In genomic region chr5:25153996-25154395, GRCm38 (mm10) we compare ENCODE assay signal across 20 mouse cellular contexts. TPM values are rescaled to one million over a fixed set of nuclear protein-coding genes. Genes with fewer than 3 reads are reported as not detected.
DNase-seq lines count a peak whose midpoint lies in the region; ATAC-seq and TF ChIP-seq lines count a peak whose summit lies in the region.
"Had no signal": no experiment of that assay in that cellular context is flagged by ENCODE, and none has a peak within 500 bp of the region (broad histone marks: within the 10 kb centered on the region; RNA-seq: fewer than 3 reads in every experiment).

No protein-coding gene starts in this region.

- WGBS in forebrain, embryonic 11.5 days: 63% methylated on average over 3 of the region's 3 CpGs
- 58% methylated on average over 3 of the region's 3 CpGs for WGBS in forebrain, embryonic 12.5 days
- 51% methylated on average over 3 of the region's 3 CpGs for WGBS in kidney, postnatal 0 days
- 74% methylated on average over 3 of the region's 3 CpGs for WGBS in limb, embryonic 13.5 days
- WGBS in hindbrain, embryonic 16.5 days: 55% methylated on average over 3 of the region's 3 CpGs

- H3K36me3 ChIP-seq in forebrain, embryonic 11.5 days (ENCODE audit: control insufficient read depth, insufficient read depth, low read length): no peaks in the 10 kb centered on the region
- no peaks in the 10 kb centered on the region for H3K36me3 ChIP-seq in forebrain, embryonic 12.5 days (replicated peaks)
- no peaks in the 10 kb centered on the region for H3K36me3 ChIP-seq in kidney, postnatal 0 days (ENCODE audit: insufficient read depth, low read length)
- no peaks in the 10 kb centered on the region for H3K36me3 ChIP-seq in C2C12 (ENCODE audit: control insufficient read depth, insufficient read depth)
- H3K36me3 ChIP-seq in limb, embryonic 13.5 days: no peaks in the 10 kb centered on the region
- no peaks in the 10 kb centered on the region for H3K36me3 ChIP-seq in hindbrain, embryonic 16.5 days (ENCODE audit: control insufficient read depth, insufficient read depth, low read length)
- H3K36me3 ChIP-seq: heart, embryonic 13.5 days; hindbrain, embryonic 12.5 days; limb, embryonic 12.5 days; midbrain, embryonic 15.5 days; neural tube, embryonic 12.5 days; stomach, embryonic 15.5 days had no signal

- no peak overlapping the region for H3K4me3 ChIP-seq in forebrain, embryonic 11.5 days (ENCODE audit: low read depth, low read length)
- no peak overlapping the region for H3K4me3 ChIP-seq in forebrain, embryonic 12.5 days (replicated peaks)
- no peak overlapping the region for H3K4me3 ChIP-seq in kidney, postnatal 0 days (replicated peaks; ENCODE audit: low read depth, low read length)
- H3K4me3 ChIP-seq in C2C12 (ENCODE audit: insufficient read depth, poor library complexity, severe bottlenecking): no peak overlapping the region
- no peak overlapping the region for H3K4me3 ChIP-seq in limb, embryonic 13.5 days
- H3K4me3 ChIP-seq in hindbrain, embryonic 16.5 days (ENCODE audit: low read length): no peak overlapping the region
- H3K4me3 ChIP-seq: heart, embryonic 13.5 days; hindbrain, embryonic 12.5 days; limb, embryonic 12.5 days; midbrain, embryonic 15.5 days; neural tube, embryonic 12.5 days; stomach, embryonic 15.5 days had no signal

- no peak overlapping the region for H3K9ac ChIP-seq in forebrain, embryonic 11.5 days (ENCODE audit: low read length)
- H3K9ac ChIP-seq in forebrain, embryonic 12.5 days: no peak overlapping the region
- no peak overlapping the region for H3K9ac ChIP-seq in kidney, postnatal 0 days (ENCODE audit: low read depth, low read length)
- H3K9ac ChIP-seq in limb, embryonic 13.5 days: no peak overlapping the region
- no peak overlapping the region for H3K9ac ChIP-seq in hindbrain, embryonic 16.5 days (ENCODE audit: low read depth, low read length)
- H3K9ac ChIP-seq: heart, embryonic 13.5 days; hindbrain, embryonic 12.5 days; limb, embryonic 12.5 days; midbrain, embryonic 15.5 days; neural tube, embryonic 12.5 days; stomach, embryonic 15.5 days had no signal

- no peaks in the 10 kb centered on the region for H3K79me3 ChIP-seq in C2C12 (ENCODE audit: low read depth)

- no peak for DNase-seq in forebrain, embryonic 11.5 days (ENCODE audit: low spot score)
- peak; percentile 7 for DNase-seq in kidney, postnatal 0 days (ENCODE audit: low spot score)
- DNase-seq in kidney, postnatal 36 days: no peak
- DNase-seq: cerebellum, postnatal 36 days; spleen, adult 18-20 months; thymus, postnatal 25 days had no signal

- peak overlapping the region; percentile 43; the same call in 1 of the 2 replicates for H3K27ac ChIP-seq in forebrain, embryonic 11.5 days (ENCODE audit: low read depth, low read length)
- no peak overlapping the region for H3K27ac ChIP-seq in forebrain, embryonic 12.5 days
- no peak overlapping the region for H3K27ac ChIP-seq in kidney, postnatal 0 days
- no peak overlapping the region for H3K27ac ChIP-seq in limb, embryonic 13.5 days
- no peak overlapping the region for H3K27ac ChIP-seq in hindbrain, embryonic 16.5 days (ENCODE audit: low read depth, low read length)
- H3K27ac ChIP-seq: heart, embryonic 13.5 days; hindbrain, embryonic 12.5 days; midbrain, embryonic 15.5 days; neural tube, embryonic 12.5 days; stomach, embryonic 15.5 days had no signal

- no peak overlapping the region for H3K4me2 ChIP-seq in forebrain, embryonic 11.5 days (ENCODE audit: low read depth, low read length, severe bottlenecking)
- H3K4me2 ChIP-seq in forebrain, embryonic 12.5 days: no peak overlapping the region
- H3K4me2 ChIP-seq in kidney, postnatal 0 days (ENCODE audit: low read length): no peak overlapping the region
- no peak overlapping the region for H3K4me2 ChIP-seq in limb, embryonic 13.5 days (replicated peaks)
- no peak overlapping the region for H3K4me2 ChIP-seq in hindbrain, embryonic 16.5 days (ENCODE audit: low read length)
- H3K4me2 ChIP-seq: heart, embryonic 13.5 days; hindbrain, embryonic 12.5 days; limb, embryonic 12.5 days; midbrain, embryonic 15.5 days; neural tube, embryonic 12.5 days; stomach, embryonic 15.5 days had no signal

- no peak overlapping the region for H3ac ChIP-seq in C2C12 (ENCODE audit: control insufficient read depth, insufficient read length, low read depth)

- no peak; the same call in 1 of the 2 replicates for ATAC-seq in forebrain, embryonic 11.5 days (replicated peaks; ENCODE audit: low FRiP score)
- ATAC-seq in forebrain, embryonic 12.5 days (ENCODE audit: low FRiP score): no peak
- no peak for ATAC-seq in kidney, postnatal 0 days (replicated peaks; ENCODE audit: low FRiP score, low read depth)
- ATAC-seq in limb, embryonic 13.5 days (ENCODE audit: low FRiP score, low read depth): peak; percentile 77
- no peak for ATAC-seq in hindbrain, embryonic 16.5 days
- ATAC-seq: intestine, postnatal 0 days; midbrain, embryonic 15.5 days; Patski had no signal

- H3K9me3 ChIP-seq in forebrain, embryonic 11.5 days (ENCODE audit: control insufficient read depth, low read length): no peaks in the 10 kb centered on the region
- no peaks in the 10 kb centered on the region for H3K9me3 ChIP-seq in forebrain, embryonic 12.5 days
- no peaks in the 10 kb centered on the region for H3K9me3 ChIP-seq in kidney, postnatal 0 days (replicated peaks; ENCODE audit: low read length)
- no peaks in the 10 kb centered on the region for H3K9me3 ChIP-seq in limb, embryonic 13.5 days
- H3K9me3 ChIP-seq in hindbrain, embryonic 16.5 days (ENCODE audit: control insufficient read depth, low read length): no peaks in the 10 kb centered on the region
- H3K9me3 ChIP-seq: heart, embryonic 13.5 days; hindbrain, embryonic 12.5 days; limb, embryonic 12.5 days; midbrain, embryonic 15.5 days; neural tube, embryonic 12.5 days; stomach, embryonic 15.5 days had no signal

- peaks cover 5% of the 10 kb centered on the region; the same call in 1 of the 2 replicates for H3K4me1 ChIP-seq in forebrain, embryonic 11.5 days (replicated peaks; ENCODE audit: control insufficient read depth, insufficient read depth, low read length)
- H3K4me1 ChIP-seq in forebrain, embryonic 12.5 days: peaks cover 8% of the 10 kb centered on the region
- H3K4me1 ChIP-seq in kidney, postnatal 0 days (replicated peaks; ENCODE audit: insufficient read depth, low read length): no peaks in the 10 kb centered on the region
- no peaks in the 10 kb centered on the region for H3K4me1 ChIP-seq in limb, embryonic 13.5 days
- H3K4me1 ChIP-seq in hindbrain, embryonic 16.5 days (ENCODE audit: control insufficient read depth, insufficient read depth, low read depth, low read length): no peaks in the 10 kb centered on the region
- H3K4me1 ChIP-seq: limb, embryonic 12.5 days; midbrain, embryonic 15.5 days; neural tube, embryonic 12.5 days; stomach, embryonic 15.5 days had no signal

- no peaks in the 10 kb centered on the region for H3K27me3 ChIP-seq in forebrain, embryonic 11.5 days (ENCODE audit: control insufficient read depth, insufficient read depth, low read length)
- no peaks in the 10 kb centered on the region for H3K27me3 ChIP-seq in forebrain, embryonic 12.5 days
- no peaks in the 10 kb centered on the region for H3K27me3 ChIP-seq in kidney, postnatal 0 days (ENCODE audit: insufficient read depth, low read length)
- no peaks in the 10 kb centered on the region for H3K27me3 ChIP-seq in C2C12 (ENCODE audit: control insufficient read depth, insufficient read depth, insufficient read length)
- no peaks in the 10 kb centered on the region for H3K27me3 ChIP-seq in limb, embryonic 13.5 days
- H3K27me3 ChIP-seq in hindbrain, embryonic 16.5 days (replicated peaks; ENCODE audit: control insufficient read depth, insufficient read depth, low read length): no peaks in the 10 kb centered on the region
- H3K27me3 ChIP-seq: heart, embryonic 13.5 days; hindbrain, embryonic 12.5 days; limb, embryonic 12.5 days; midbrain, embryonic 15.5 days; neural tube, embryonic 12.5 days; stomach, embryonic 15.5 days had no signal

- H3K79me2 ChIP-seq in C2C12 (ENCODE audit: control insufficient read depth, insufficient read depth): no peaks in the 10 kb centered on the region

- TF ChIP-seq CTCF in kidney, postnatal 0 days (IDR thresholded peaks at IDR 0.05; ENCODE audit: low read depth): no peak
- no peak for TF ChIP-seq CTCF in C2C12 (IDR thresholded peaks at IDR 0.05; ENCODE audit: control insufficient read depth, insufficient read depth, insufficient read length)

TF ChIP-seq in C2C12, 6 proteins besides CTCF, POLR2A, EP300 and RAD21:
- peak; percentile 3 for TF ChIP-seq MYOD1 (IDR thresholded peaks at IDR 0.05; ENCODE audit: control insufficient read depth, insufficient read length, low read depth)
- TF ChIP-seq FOSL1 (IDR thresholded peaks at IDR 0.05; ENCODE audit: insufficient read depth, low read length, poor library complexity, severe bottlenecking): no peak

RNA-seq across cellular contexts. Expression of gene Galntl5, which starts 27.3 kb away (rescaled TPM):
- polyA plus RNA-seq in forebrain, embryonic 11.5 days (2014; fragmentation: Nextera tagmentation; extraction: Ambion mirVana): not detected in 2 replicates
- polyA plus RNA-seq in forebrain, embryonic 12.5 days (2016; fragmentation: Nextera tagmentation; extraction: Ambion mirVana): not detected in 2 replicates
- not detected in 2 replicates for polyA plus RNA-seq in kidney, postnatal 0 days (2015; fragmentation: Nextera tagmentation; extraction: Ambion mirVana)
- not detected for polyA plus RNA-seq in C2C12 (2012; fragmentation: generic; extraction: Trizol)
- not detected in 2 replicates for polyA plus RNA-seq in limb, embryonic 13.5 days (2015; fragmentation: Nextera tagmentation; extraction: Ambion mirVana)
- polyA plus RNA-seq in hindbrain, embryonic 16.5 days (2015; fragmentation: Nextera tagmentation; extraction: Ambion mirVana): not detected in 2 replicates
- polyA plus RNA-seq: embryonic facial prominence, embryonic 11.5 days; heart, embryonic 13.5 days; hindbrain, embryonic 12.5 days; intestine, postnatal 0 days; limb, embryonic 12.5 days; lung, embryonic 16.5 days; midbrain, embryonic 15.5 days; neural tube, embryonic 12.5 days; Patski; stomach, embryonic 15.5 days had no signal

RNA-seq across cellular contexts. Expression of gene Prkag2, which starts 53.6 kb away (rescaled TPM):
- polyA plus RNA-seq in forebrain, embryonic 11.5 days (2014; fragmentation: Nextera tagmentation; extraction: Ambion mirVana): 51.9 and 54.4 TPM in 2 replicates
- polyA plus RNA-seq in forebrain, embryonic 12.5 days (2016; fragmentation: Nextera tagmentation; extraction: Ambion mirVana): 55.0 and 60.2 TPM in 2 replicates
- 36.4 and 39.4 TPM in 2 replicates for polyA plus RNA-seq in kidney, postnatal 0 days (2015; fragmentation: Nextera tagmentation; extraction: Ambion mirVana)
- 6.2 TPM for polyA plus RNA-seq in C2C12 (2012; fragmentation: generic; extraction: Trizol)
- 21.0 and 21.3 TPM in 2 replicates for polyA plus RNA-seq in limb, embryonic 13.5 days (2015; fragmentation: Nextera tagmentation; extraction: Ambion mirVana)
- 96.6 and 111 TPM in 2 replicates for polyA plus RNA-seq in hindbrain, embryonic 16.5 days (2015; fragmentation: Nextera tagmentation; extraction: Ambion mirVana)
